Mouse (Mus musculus) brain, embryonic 18.5 days (tissue): ENCODE data around the gene Slc22a14.

Experiments used
- DNase-seq: peaks from one replicate; pipeline ENCODE4 v3.0.0-alpha.2; 2012; ENCODE audit warnings: low read depth, low spot score

The Slc22a14 gene

DNA sequence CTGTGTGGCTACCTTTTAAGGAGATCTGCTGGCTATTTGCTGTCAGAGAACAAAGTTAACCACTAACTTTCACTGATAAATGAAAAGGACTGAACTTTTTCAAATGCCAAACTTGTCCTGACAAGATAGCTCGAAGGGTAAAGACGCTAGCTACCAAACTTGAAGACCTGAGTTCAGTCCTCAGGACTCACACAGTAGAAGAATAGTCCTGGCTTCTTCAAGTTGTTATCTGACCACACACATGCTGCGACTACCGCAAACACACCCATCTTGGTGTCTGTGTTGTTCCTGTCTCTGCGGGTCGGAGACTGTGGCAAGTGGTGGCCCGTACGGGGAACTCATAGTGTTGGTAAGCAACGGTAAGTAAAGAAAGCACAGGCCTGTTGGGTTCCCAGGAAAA lies 161.7 kb downstream of the Slc22a14 start:
- no peak for DNase-seq

DNA sequence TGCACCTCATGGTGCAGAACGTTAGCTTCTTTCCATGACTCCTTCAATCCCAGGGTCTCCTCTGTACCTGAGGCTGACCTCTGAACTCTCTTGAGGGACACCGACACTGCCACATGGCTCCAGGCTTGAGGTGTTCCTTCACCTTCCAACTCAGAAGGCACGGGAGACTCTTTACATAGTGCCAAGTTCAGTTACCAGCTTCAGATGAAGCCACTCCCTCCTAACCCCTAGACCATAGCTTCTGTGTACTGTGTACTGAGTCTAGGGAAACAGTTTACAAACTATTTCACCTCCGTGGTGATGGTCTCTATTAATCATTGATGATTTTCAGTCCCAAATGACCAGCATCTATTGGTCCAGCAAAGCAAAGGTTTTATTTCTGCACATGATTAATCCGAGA lies 163.7 kb downstream of the Slc22a14 start:
- DNase-seq = no peak

DNA sequence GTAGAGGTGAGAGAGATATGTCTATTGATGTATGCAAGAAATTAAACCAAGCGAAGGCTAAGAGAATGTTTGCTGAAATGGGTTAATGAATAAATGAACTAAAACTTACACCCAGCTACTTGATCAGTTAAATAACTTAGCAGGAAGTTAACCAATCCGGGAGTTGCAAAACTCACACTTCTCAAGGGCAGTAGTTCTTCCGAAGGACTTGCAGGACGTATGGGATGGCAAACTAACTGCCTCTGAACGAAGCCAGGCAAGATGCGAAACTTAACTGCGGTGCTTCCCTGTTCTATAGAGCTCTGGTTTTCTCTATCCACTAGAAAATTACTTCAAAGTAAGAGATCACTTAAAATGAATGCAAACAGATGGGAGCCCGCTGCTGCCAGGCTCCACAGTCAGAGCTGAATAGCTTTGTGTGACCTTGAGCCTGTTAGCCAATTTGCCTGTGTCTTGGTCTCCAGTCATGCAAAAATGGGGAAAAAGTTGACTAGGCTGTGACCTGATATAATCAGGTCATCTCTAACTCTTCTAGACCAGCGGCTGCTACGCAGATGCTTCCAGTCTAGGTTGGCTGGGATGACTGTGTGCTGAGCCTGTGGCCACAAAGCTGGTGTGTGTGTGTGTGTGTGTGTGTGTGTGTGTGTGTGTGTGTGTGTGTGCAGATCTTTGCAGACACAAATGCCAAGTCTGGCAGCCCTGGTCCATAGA lies 166.0 kb downstream of the Slc22a14 start:
- DNase-seq = no peak

DNA sequence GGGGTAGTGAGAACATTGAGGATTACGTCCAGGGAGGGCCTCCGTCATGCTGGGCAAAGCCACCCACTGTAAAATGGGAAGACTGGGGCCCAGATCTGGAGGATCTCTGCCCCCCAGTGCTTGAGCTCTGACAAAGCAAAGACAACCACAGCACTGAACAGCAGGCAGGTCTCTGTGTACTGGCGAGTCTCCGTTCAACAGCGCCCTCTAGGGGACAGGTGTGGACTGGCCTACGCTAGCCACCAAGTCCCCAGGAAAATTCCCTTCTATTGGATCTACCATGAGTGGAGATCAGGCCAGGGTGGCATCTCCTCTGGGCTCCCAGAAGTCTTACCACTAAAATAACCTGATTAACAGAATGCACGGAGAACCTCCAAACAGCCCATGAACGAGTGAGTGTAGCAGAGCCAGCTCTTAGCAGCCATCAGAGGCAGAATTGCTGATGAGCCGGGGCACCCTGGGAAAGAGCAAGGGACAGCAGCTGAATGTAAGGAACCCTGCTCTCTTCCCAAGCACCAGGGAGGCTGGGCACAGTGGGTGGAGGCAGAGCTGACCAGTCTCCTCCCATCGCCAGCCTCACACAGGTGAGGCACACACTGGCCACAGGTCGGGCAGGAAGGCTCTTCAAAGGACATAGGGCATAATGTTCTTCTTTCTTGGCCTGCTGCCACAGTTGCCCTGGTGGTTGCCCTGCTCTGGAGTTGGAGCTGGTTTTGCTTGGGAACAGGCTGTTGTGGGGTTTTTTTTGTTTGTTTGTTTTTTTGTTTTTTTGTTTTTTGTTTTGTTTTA lies 173.0 kb downstream of the Slc22a14 start:
- DNase-seq = no peak

DNA sequence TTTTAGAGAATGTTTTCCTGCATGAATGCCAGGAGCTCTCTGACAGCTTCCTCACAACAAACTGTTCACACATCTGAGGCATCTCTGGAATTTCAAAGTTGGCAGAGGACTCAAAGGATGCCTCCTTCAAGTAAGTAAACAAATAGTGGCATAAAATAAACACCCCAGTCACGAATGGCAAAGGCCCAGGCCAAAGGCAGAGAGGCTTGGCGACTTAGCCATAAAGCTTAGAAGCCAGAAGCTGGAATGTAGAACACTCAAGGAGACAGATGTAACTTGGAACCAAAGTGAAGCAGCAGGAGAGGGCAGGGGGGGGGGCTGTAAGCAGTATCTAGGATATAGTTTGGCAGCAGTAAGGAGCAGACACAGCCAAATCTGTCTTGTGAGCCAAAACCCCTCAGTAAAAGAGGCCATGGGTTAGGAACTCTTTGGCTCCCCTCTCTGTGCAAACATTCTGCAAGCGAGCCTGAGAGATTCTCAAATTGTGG lies 184.1 kb downstream of the Slc22a14 start:
- DNase-seq = peak; percentile 14

DNA sequence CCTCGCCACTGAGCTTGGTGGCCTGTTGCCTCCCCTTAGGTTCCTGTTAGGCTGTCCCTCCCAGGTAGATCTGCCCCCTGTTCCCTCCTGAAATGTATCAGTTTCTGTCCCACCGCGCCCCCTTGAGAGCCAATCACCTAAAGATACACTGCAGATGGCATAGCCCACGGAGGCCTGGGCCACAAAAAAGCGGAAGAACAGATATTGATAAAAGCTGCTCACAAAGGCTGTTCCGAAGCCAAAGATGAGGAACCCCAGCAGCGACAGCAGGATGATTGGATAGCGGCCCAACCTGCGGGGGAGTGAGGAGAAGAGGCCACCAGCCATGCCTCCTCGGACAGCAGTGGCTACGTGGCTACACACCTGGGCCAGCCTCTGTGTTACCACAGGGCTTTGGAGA lies 186.1 kb downstream of the Slc22a14 start:
- DNase-seq = no peak

DNA sequence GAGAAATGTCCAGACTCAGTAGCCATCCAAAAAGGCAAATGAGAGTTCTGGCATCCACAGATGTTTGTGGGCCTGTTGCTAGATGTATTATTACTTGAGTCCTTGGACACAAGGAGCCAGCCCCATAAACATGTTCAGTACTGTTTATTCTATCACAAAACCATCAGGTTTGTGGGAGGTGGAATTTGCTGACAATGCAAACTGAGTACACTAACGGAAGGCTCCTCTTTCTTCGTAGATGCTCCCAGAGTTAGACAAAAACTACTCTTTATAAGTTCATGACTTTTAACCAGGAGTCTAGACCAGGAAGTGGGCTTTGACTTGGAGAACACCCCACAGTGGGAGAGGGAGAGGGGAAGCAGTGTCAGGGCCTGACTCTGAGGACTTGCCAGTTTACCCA lies 197.7 kb downstream of the Slc22a14 start:
- DNase-seq = no peak

DNA sequence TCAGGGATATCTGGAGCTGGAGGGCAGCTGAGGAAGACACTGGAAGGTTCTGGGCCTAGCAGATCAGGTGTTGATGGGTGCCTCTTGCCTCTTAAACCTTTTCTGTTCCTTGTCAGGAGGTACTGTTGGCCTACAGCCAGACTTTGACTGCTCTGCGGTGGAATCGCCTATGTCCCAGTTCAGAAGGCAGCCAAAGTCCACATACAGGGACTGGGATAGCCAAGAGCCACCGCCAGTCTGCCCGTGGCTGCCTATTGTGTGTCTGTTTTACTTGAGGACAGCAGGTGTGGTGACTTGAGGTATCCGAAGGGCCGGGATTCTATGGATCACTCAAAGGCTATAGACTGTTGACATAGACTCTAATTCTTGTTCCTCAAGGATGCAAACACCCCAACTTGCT lies 199.8 kb downstream of the Slc22a14 start:
- no peak for DNase-seq

DNA sequence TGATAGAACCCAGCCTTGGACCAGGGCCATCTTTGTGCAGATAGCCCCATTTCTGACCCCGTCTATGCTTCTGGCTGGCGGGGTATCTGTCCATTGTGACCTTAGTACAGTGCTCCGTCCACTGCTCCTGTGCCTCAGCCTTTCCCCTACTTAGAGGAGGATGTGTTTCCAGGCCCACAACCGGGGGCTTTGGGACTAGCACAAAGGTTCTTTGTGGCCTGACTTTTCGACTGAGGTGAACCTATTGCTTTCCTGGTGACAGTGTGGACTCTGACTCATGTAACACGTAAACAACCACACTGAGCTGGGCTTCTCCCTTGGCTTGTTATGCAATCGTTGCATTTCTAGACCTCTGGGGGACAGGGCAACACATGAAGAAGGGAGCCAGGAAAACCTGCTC lies 200.6 kb downstream of the Slc22a14 start:
- DNase-seq = no peak

DNA sequence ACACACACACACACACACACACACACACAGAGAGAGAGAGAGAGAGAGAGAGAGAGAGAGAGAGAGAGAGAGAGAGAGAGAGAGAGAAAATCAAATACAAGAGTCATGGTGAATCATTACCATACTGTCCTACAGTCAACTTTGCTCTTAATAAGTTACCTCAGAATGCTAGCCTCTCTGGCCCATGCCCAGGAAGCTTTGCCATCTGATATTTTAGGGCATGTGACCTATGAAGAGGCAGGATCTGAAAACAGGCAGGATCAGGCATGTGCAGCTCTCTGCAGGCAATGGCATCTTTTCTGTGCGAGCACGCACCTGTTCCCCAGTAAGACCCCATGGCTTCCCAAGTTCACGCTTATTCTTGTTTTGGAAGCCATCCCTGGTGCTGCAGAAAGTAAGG lies 204.7 kb downstream of the Slc22a14 start:
- DNase-seq = no peak

DNA sequence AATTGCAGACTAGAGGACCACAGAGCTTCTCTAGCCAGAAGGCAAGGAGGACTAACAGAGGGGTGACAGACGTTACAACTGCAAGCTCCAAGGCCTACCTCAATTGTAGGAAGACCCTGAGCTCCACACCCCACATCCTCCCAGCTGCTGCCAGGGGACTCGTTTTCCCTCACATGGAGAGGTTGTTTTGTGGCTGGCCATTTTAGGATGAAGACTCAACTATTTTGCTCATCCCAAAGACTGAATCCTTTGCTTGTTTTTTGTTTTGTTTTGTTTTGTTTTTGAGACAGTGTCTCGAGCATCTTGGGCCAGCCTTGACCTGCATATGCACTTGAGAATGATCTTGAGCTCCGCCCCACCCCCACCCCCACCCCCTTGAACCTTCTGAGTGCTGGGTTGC lies 206.5 kb downstream of the Slc22a14 start, which contains the start of gene Gm47289:
Gene Gm47289 (plus strand): TSS at position 301 of the 400 bp plus-strand sequence.
- no peak for DNase-seq

DNA sequence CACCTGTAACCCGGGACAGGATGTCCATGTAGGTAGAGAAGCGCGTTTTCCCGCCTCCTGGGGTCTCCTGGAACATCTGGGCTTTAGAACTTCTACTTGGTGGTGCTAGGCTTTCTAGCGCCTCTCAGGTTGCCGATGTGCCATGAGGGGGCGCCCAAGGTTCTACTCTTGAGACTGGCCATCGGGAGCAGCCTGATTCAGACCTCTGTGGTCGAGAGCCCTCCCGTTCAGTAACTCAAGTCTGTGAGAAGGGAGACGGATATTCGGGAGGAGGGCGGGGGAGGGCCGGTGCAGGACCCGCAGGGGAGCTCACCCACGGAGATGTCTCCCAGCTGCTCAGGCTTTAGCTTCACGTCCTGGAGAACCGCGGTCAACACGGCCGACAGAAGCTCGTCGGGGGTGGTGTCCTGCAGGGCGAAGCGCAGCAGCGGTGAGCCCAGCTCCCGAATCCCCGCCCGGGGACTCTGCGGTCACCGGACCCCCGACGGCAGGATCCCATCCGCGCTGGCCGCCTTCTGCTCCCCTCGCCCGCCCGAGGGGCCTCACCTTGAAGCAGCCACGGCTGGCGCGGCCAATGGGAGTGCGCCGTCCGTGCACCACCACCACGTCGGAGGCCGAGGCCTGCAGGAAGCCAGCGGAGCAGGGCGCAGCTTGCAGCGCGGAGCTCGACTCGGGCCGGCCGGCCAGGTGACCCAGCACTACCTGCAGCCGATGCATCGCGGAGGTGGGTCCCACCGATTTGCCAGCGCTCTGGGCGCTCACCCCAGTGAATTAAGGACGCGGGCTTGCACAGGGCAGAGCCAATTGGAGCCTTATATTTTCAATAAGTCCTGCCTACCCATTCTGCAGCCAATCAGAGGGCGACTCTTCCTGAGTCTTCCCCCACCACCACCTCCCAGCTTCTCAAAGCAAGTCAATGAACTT lies 208.8 kb downstream of the Slc22a14 start, which contains the start of gene Acaa1b:
Gene Acaa1b (minus strand): TSS at position 816 of the 924 bp plus-strand sequence.
- DNase-seq = peak; percentile 26

DNA sequence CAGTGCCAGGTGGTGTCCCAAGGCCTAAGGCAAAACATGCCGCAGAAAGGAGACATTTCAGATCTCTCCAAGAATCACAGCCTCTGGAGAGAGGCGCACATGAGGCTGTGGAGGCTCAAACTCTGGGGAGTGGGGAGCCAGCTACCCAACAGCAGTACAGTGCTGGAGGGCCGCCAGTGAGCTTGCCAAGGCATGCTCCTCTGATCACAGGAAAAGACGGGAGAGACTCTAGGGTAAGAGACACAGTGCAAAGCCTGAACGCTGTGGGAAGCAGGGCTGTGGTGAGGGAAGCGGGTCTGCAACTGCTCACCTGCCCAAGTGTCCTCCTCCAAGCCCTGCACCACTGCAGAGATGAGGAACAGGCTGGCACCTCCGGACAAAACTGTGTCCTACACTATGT lies 209.5 kb downstream of the Slc22a14 start:
- DNase-seq = no peak

DNA sequence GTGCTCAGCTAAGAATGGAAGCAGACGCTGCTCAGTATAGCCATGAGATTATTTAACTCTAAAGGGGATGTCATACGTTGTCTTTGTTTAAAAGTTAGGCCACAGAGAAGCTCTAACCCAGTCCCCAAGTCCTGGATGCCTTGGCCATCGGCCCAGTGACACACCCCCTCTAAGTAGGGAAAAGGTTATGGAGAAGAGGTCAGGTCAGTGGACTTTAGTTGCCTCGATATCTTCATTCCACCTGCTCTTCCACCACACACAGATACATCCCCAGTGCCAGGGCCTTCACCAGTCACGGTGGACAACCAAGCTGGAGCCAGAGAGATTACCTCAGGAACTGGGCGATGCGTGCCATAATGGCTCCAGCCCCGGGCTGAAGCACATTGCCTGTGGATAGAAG lies 209.9 kb downstream of the Slc22a14 start:
- DNase-seq = no peak

DNA sequence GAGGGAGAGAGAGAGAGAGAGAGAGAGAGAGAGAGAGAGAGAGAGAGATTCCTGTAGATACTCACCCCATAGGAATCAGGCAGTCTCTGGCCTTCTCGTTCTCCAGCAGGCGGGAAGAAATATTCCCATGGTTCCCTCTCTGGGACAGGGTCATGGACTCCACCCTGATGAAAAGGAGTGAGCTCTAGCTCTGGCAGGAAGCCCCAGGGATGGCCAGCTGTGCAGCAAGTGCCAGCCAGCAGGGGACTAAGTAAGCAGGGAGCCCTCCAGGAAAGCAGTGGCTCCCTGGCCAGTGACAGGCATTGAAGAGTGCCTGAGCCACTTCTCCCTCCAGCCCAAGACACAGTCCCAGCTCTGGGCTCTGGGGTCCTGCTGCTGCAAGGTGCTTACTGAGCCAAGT lies 213.6 kb downstream of the Slc22a14 start:
- no peak for DNase-seq

DNA sequence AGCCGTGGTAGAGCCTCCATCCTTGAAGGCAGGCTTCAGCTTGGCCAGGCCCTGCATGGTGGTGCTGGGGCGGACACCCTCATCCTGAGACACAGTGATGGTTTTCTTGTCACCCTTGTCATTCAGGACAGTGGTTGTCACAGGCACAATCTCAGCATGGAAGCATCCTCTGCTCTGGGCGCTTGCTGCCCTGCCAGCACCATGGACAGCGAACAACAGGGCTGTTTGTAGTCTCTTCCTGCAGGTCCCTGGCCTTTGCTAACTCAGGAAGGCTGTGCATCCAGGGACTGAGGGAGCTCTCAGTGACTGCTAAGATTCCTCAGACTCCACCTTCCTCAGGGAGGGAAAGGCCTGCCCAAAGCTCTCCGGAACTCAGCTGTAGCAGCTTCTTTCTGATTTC lies 215.8 kb downstream of the Slc22a14 start:
- DNase-seq = no peak

DNA sequence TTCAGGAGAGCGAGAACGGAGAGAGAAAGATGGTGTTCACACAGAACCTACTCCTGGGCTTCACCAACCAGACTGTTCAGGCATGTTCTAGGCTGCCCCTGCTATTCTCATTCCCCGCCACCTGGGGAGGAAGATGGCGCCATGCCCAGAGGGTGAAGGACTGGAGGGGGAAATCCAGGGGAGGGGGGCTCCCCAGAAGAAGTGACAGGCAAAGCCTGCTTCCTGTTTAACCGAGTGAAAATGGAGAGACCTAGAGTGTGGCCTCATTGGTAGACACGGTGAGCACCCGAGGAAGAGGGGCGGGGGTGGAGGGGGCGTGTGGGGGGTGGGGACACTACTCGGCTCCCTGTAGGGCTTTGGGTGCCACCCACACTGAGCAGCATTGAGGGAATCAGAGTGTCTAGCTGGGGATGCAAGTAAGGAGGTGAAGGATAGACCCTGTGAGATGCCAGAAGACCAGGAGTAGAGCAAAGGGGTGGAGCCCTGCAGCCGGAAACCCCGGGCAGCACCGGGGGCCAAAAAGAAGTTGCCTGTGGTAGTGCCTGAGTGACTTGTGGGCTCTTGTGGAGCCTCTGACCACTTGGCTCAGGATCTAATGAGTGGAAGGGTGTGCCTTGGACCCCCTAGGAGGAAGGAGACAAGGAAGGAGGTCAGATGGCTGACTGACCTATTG lies 219.1 kb downstream of the Slc22a14 start:
- DNase-seq = no peak

DNA sequence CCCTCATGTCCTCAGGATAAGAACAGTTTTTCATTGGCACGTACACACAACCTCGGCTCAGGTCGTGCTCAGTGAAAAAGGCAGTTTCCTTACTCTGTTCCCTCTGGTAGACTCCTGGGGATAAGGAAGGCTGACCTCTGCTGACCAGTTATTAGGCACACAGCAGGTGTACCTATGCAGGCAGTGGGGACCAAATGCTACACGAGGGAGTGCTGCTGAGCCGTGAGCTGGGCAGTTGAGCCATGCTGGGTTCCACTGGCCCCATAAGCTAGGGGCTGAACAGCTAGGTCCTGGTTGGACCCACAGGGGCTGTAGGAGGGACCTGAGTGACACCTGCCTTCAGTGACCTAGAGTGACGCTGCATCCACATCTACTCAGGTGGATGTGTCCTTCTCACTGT lies 219.7 kb downstream of the Slc22a14 start:
- no peak for DNase-seq

DNA sequence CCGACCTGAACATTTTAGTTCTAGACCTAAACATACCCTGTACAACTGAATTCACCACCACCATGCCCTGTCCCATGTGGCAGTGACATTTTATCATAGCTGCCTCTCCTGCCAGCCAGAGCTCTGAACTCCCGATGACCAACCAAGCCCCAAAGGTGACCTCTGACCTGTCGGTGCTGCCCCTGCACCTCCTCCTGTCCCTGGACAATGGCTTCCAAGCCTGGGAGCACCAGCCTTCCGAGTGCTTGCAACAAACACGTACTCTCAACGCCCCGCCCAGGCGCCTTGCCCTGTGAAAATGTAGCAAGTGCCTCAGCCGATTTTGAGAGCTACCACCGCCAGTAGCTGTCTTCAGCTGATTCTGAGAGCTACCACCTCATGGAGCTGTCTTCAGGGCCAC lies 220.2 kb downstream of the Slc22a14 start:
- DNase-seq = no peak

DNA sequence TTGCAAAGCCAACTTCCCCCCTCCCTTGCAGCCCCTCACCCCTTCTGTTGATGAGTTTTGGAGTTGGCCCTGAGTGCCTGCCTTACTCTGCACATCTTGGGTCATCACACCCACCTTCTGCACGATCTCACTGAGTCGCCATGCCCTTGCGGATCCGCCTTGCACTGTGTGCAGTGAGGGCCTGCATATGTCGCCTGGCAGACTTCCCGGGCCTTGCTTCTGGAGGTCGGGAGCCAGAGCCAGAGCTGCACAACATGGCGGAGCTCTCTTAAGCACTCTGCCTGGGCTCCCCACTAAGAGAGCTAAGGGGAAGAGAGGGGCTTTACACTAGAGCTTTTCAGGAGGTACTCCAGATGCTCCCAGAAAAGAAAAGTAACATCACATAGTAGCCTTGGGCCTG lies 220.7 kb downstream of the Slc22a14 start:
- DNase-seq = no peak

DNA sequence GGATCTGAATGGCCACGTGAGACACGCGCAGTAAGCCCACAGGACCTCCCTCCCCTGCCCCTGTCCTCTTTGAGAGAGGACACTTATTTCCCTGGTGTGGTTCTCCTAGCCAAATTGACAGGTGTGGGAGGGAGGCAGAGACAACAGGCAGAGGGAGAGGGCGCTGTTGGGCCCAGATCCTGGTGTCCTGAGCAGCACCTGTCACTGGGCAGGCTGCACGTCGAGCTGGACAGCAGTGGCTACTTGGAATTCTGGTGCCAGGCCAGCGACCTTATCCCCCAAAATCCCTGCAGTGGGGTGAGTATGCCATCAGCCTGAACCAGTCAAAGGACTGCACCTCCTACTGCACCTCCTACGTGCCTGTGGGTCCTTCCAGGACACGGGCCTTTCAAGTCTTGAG lies 222.0 kb downstream of the Slc22a14 start:
- DNase-seq = no peak
